Comparison of ENCODE assay signal across 23 mouse cellular contexts in the genomic region with DNA sequence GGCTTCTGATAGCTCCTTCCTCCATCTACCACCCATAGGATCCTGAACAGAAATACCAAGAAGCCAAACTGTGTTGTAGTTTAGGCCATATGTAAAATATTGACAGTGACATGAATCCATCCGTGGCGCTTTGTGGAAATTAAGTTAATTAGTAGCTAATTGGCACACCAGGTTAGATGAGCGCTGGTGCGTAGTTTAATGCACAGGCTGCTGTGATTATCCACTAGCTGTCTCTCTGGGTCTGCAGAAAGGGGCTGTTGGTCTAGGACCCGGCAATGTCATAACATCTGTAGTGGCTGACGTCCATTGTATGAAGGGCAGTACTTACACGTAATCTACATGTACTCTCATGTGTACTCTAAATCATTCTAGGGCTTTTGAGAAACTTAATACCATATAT.
"Had no signal": no experiment of that assay in that cellular context is flagged by ENCODE, and none has a peak within 500 bp of the region (broad histone marks: within the 10 kb centered on the region; RNA-seq: fewer than 3 reads in every experiment).

No protein-coding gene starts in this region.

- H3K4me1 ChIP-seq: heart, embryonic 15.5 days; hindbrain, embryonic 13.5 days; limb, embryonic 13.5 days; limb, embryonic 15.5 days; liver, embryonic 12.5 days had no signal

- H3K36me3 ChIP-seq: heart, embryonic 13.5 days; heart, embryonic 15.5 days; hindbrain, embryonic 13.5 days; limb, embryonic 13.5 days; limb, embryonic 15.5 days; liver, embryonic 12.5 days had no signal

- H3K4me2 ChIP-seq: heart, embryonic 11.5 days; heart, embryonic 13.5 days; heart, embryonic 15.5 days; hindbrain, embryonic 13.5 days; limb, embryonic 13.5 days; limb, embryonic 15.5 days; liver, embryonic 12.5 days had no signal

- H3K27ac ChIP-seq: heart, adult 2 months; heart, embryonic 13.5 days; heart, embryonic 15.5 days; hindbrain, embryonic 13.5 days; kidney, postnatal 0 days; limb, embryonic 13.5 days; limb, embryonic 15.5 days; liver, embryonic 12.5 days; liver, embryonic 14.5 days had no signal

- H3K4me3 ChIP-seq: heart, adult 2 months; heart, embryonic 13.5 days; heart, embryonic 15.5 days; hindbrain, embryonic 13.5 days; limb, embryonic 13.5 days; limb, embryonic 15.5 days; liver, embryonic 12.5 days had no signal

- H3K27me3 ChIP-seq: heart, embryonic 13.5 days; heart, embryonic 15.5 days; hindbrain, embryonic 13.5 days; limb, embryonic 13.5 days; limb, embryonic 15.5 days; liver, embryonic 12.5 days had no signal

- ATAC-seq: hindbrain, embryonic 16.5 days; intestine, embryonic 16.5 days; liver, embryonic 12.5 days had no signal

- DNase-seq: gastrocnemius, postnatal 14 days; gastrocnemius, postnatal 36 days; heart, adult 2 months; heart, postnatal 14 days; heart, postnatal 36 days; kidney, adult 11 months; kidney, adult 2 months; kidney, postnatal 14 days; kidney, postnatal 36 days; layer of hippocampus, adult 9-11 months; layer of hippocampus, postnatal 36 days; left cerebral cortex, postnatal 4 days had no signal

- H3K9me3 ChIP-seq: heart, embryonic 15.5 days; limb, embryonic 15.5 days; liver, embryonic 12.5 days had no signal

- H3K9ac ChIP-seq: heart, embryonic 13.5 days; heart, embryonic 15.5 days; hindbrain, embryonic 13.5 days; limb, embryonic 13.5 days; limb, embryonic 15.5 days; liver, embryonic 12.5 days; liver, embryonic 14.5 days had no signal
